Mouse (Mus musculus): Measurements from ENCODE around the gene Sox30. TPM values are rescaled to one million over a fixed set of nuclear protein-coding genes. Genes with fewer than 3 reads are reported as not detected.

Gene Sox30
- polyA plus RNA-seq (2014; fragmentation: Illumina TruSeq; extraction: RNeasy Lipid Tissue Mini Kit (QIAGEN cat#74804); ENCODE audit: low read depth, low replicate concordance): not detected

GRCm38 (mm10) chr11:45979946-45980892 lies at the start of gene Sox30:
Gene Sox30, plus strand, starts transcription at chr11:45980310.

GRCm38 (mm10) chr11:45944643-45945156 lies 35.4 kb upstream of the Sox30 start, which contains the start of gene Lsm11:
Gene Lsm11, minus strand, starts transcription at chr11:45944935.

GRCm38 (mm10) chr11:45955127-45955627 lies 24.9 kb upstream of the Sox30 start, which contains the start of gene Thg1l:
Gene Thg1l, minus strand, starts transcription at chr11:45955494.

GRCm38 (mm10) chr11:46052105-46052659 lies 72.1 kb downstream of the Sox30 start, which contains the start of gene Gm12166:
Gene Gm12166, minus strand, starts transcription at chr11:46052321.

GRCm38 (mm10) chr11:46055896-46056769 lies 76.0 kb downstream of the Sox30 start, which contains the start of gene Adam19:
Gene Adam19, plus strand, starts transcription at chr11:46055992.

Other genes starting within 250 kb of the Sox30 start
- 221 TPM for gene Clint1, start 128.3 kb upstream of the Sox30 start, polyA plus RNA-seq (2014; fragmentation: Illumina TruSeq; extraction: RNeasy Lipid Tissue Mini Kit (QIAGEN cat#74804); ENCODE audit: low read depth, low replicate concordance)
- gene Lsm11, start 35.4 kb upstream of the Sox30 start, polyA plus RNA-seq (2014; fragmentation: Illumina TruSeq; extraction: RNeasy Lipid Tissue Mini Kit (QIAGEN cat#74804); ENCODE audit: low read depth, low replicate concordance): 4.4 TPM
- gene Thg1l, start 24.8 kb upstream of the Sox30 start, polyA plus RNA-seq (2014; fragmentation: Illumina TruSeq; extraction: RNeasy Lipid Tissue Mini Kit (QIAGEN cat#74804); ENCODE audit: low read depth, low replicate concordance): 6.7 TPM
- 2.2 TPM for gene Gm12166, start 72.0 kb downstream of the Sox30 start, polyA plus RNA-seq (2014; fragmentation: Illumina TruSeq; extraction: RNeasy Lipid Tissue Mini Kit (QIAGEN cat#74804); ENCODE audit: low read depth, low replicate concordance)
- 13.5 TPM for gene Adam19, start 75.7 kb downstream of the Sox30 start, polyA plus RNA-seq (2014; fragmentation: Illumina TruSeq; extraction: RNeasy Lipid Tissue Mini Kit (QIAGEN cat#74804); ENCODE audit: low read depth, low replicate concordance)
- gene Nipal4, start 186.2 kb downstream of the Sox30 start, polyA plus RNA-seq (2014; fragmentation: Illumina TruSeq; extraction: RNeasy Lipid Tissue Mini Kit (QIAGEN cat#74804); ENCODE audit: low read depth, low replicate concordance): 1.5 TPM